Mouse (Mus musculus): ENCODE measurements around the gene Mtrf1.

GRCm38 (mm10) chr14:79407641-79408040 lies 10.1 kb downstream of the Mtrf1 start:
- TF ChIP-seq CTCF (IDR thresholded peaks at IDR 0.05; ENCODE audit: low read depth, low read length) (no peak), POLR2A (IDR thresholded peaks at IDR 0.05; ENCODE audit: borderline replicate concordance, low read depth, low read length) (no peak)

Measured in bone marrow macrophage, adult 2 months (primary cell).